In the genomic region with DNA sequence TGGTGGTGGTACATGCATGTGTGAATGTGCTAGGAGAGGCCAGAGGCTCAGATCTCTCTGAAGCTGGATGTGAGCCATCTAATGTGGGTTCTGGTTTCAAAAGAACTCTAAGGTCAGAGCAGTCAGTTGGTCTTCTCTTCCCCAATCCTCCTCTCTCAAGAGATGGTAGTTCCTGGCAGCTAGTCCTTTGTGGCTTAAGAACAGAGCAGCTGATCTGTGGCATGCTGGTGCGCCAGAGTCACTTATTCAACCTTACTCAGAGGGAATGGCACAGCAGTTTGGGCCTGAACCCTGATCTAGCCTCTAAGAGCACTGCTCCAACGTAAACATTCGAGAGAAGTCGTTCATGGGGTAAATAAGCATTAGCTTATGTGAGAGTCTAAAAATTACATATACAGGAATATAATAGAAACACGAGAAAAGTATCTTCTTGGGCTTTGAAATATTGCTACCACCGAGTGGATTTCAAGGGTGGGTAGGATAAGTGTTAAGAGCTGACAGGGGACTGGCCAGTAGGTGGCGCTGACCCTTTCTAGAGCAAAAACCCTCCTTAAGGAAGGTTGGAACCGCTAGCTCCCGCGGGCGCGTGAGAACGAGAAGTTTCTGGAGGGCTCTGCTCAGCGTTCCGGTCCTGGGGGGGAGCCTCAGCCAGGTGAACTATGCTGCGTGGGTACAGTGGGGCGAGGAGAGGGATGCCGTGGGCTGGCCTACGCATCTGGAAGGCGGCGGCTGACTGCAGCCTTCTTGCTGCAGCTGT, we compare ENCODE assay signal across 8 mouse cellular contexts. TPM values are rescaled to one million over a fixed set of nuclear protein-coding genes. Genes with fewer than 3 reads are reported as not detected.
DNase-seq lines count a peak whose midpoint lies in the region; ATAC-seq and TF ChIP-seq lines count a peak whose summit lies in the region.

A gene (plus strand): TSS at position 553 of the 757 bp plus-strand sequence.

- no peaks in the 10 kb centered on the region for H3K9me3 ChIP-seq in embryonic facial prominence, embryonic 10.5 days
- no peaks in the 10 kb centered on the region for H3K9me3 ChIP-seq in intestine, postnatal 0 days (ENCODE audit: control insufficient read depth)
- no peaks in the 10 kb centered on the region for H3K9me3 ChIP-seq in midbrain, embryonic 10.5 days (replicated peaks)

- H3K4me2 ChIP-seq in intestine, postnatal 0 days (replicated peaks; ENCODE audit: low read depth) = peak within 1 kb of the TSS; percentile 76

- no peaks in the 10 kb centered on the region for H3K27me3 ChIP-seq in embryonic facial prominence, embryonic 10.5 days (replicated peaks; ENCODE audit: low read depth, poor library complexity, severe bottlenecking)
- no peaks in the 10 kb centered on the region for H3K27me3 ChIP-seq in intestine, postnatal 0 days (replicated peaks; ENCODE audit: control insufficient read depth, insufficient read depth, low read length)
- H3K27me3 ChIP-seq in midbrain, embryonic 10.5 days (ENCODE audit: low read depth, poor library complexity, severe bottlenecking) = no peaks in the 10 kb centered on the region

- peak; percentile 58 for ATAC-seq in granulocyte monocyte progenitor cell, adult 5-6 weeks (replicated peaks; ENCODE audit: poor library complexity, severe bottlenecking)
- peak; percentile 76 for ATAC-seq in intestine, postnatal 0 days

- intact Hi-C loops in left cerebral cortex, postnatal 36 days (cut with DNase I) = loop anchor here (1.0 to 10.0 kb wide), 2 partner anchors 49 to 263 kb away; a partner anchor contains a TSS

- peak; percentile 91 for DNase-seq in adrenal gland, postnatal 14 days
- DNase-seq in embryonic facial prominence, embryonic 10.5 days (ENCODE audit: low spot score) = peak; percentile 90
- peak; percentile 83 to 87 for DNase-seq in left cerebral cortex, postnatal 36 days (ENCODE audit: low spot score in 2 of 2)
- peak; percentile 86 for DNase-seq in midbrain, embryonic 10.5 days (ENCODE audit: low spot score)
- peak; percentile 72 to 83 for DNase-seq in right cerebral cortex, postnatal 36 days (ENCODE audit: low spot score in 2 of 2)
- peak; percentile 69 to 90 for DNase-seq in urinary bladder, postnatal 4 days (ENCODE audit: low spot score in 2 of 2)

- 3% methylated on average over 21 of the region's 21 CpGs for WGBS in embryonic facial prominence, embryonic 10.5 days
- WGBS in intestine, postnatal 0 days = 3% methylated on average over 21 of the region's 21 CpGs
- 3% methylated on average over 21 of the region's 21 CpGs for WGBS in midbrain, embryonic 10.5 days

- H3K27ac ChIP-seq in embryonic facial prominence, embryonic 10.5 days (replicated peaks) = peak within 1 kb of the TSS; percentile 98
- H3K27ac ChIP-seq in intestine, postnatal 0 days (ENCODE audit: low read depth, low read length) = peak within 1 kb of the TSS; percentile 94
- peak within 1 kb of the TSS; percentile 98 for H3K27ac ChIP-seq in midbrain, embryonic 10.5 days (replicated peaks)

- H3K36me3 ChIP-seq in embryonic facial prominence, embryonic 10.5 days (replicated peaks) = peaks cover 46% of the 10 kb centered on the region
- peaks cover 60% of the 10 kb centered on the region for H3K36me3 ChIP-seq in intestine, postnatal 0 days (ENCODE audit: control insufficient read depth, insufficient read depth)
- peaks cover 52% of the 10 kb centered on the region for H3K36me3 ChIP-seq in midbrain, embryonic 10.5 days

- H3K4me3 ChIP-seq in embryonic facial prominence, embryonic 10.5 days = peak within 1 kb of the TSS; percentile 94
- H3K4me3 ChIP-seq in intestine, postnatal 0 days (ENCODE audit: low read depth, low read length) = peak within 1 kb of the TSS; percentile 82
- H3K4me3 ChIP-seq in midbrain, embryonic 10.5 days = peak within 1 kb of the TSS; percentile 88

- H3K9ac ChIP-seq in intestine, postnatal 0 days (ENCODE audit: low read depth, low read length) = peak within 1 kb of the TSS; percentile 80

- H3K4me1 ChIP-seq in embryonic facial prominence, embryonic 10.5 days = peaks cover 15% of the 10 kb centered on the region
- peaks cover 5% of the 10 kb centered on the region; the same call in 1 of the 2 replicates for H3K4me1 ChIP-seq in intestine, postnatal 0 days (replicated peaks; ENCODE audit: control insufficient read depth, insufficient read depth, low read length)
- H3K4me1 ChIP-seq in midbrain, embryonic 10.5 days = peaks cover 25% of the 10 kb centered on the region

- peak; percentile 83 for TF ChIP-seq CTCF in intestine, postnatal 0 days (IDR thresholded peaks at IDR 0.05; ENCODE audit: low read depth)

RNA-seq across cellular contexts. Expression of the gene that starts here (rescaled TPM):
- 21.1 and 22.5 TPM in 2 replicates for total RNA-seq in adrenal gland, postnatal 14 days (2021)
- 15.9 and 17.9 TPM in 2 replicates for polyA plus RNA-seq in embryonic facial prominence, embryonic 10.5 days (2016; fragmentation: Nextera tagmentation; extraction: Ambion mirVana)
- 37.9 and 42.6 TPM in 2 replicates for total RNA-seq in granulocyte monocyte progenitor cell, adult 5-6 weeks (2014; fragmentation: Nextera tagmentation)
- 11.3 and 26.3 TPM in 2 replicates for total RNA-seq in granulocyte monocyte progenitor cell, adult 5-6 weeks (2017)
- polyA plus RNA-seq in intestine, postnatal 0 days (2015; fragmentation: Nextera tagmentation; extraction: Ambion mirVana) = 10.4 and 11.5 TPM in 2 replicates
- total RNA-seq in left cerebral cortex, postnatal 36 days (2021) = 10 to 100 TPM; 20.8 to 28.1 TPM
- polyA plus RNA-seq in midbrain, embryonic 10.5 days (2016; fragmentation: Nextera tagmentation; extraction: Ambion mirVana) = 19.2 and 21.5 TPM in 2 replicates

Comparison
In these comparisons a context has a peak if more than half of its experiments do, and no peak if none do; other contexts are left out.
1. Peak in every context shown above with its lines: DNase-seq, ATAC-seq, H3K4me3 ChIP-seq and H3K27ac ChIP-seq.